Mouse (Mus musculus): ENCODE data around the gene Trmt2a.

DNA sequence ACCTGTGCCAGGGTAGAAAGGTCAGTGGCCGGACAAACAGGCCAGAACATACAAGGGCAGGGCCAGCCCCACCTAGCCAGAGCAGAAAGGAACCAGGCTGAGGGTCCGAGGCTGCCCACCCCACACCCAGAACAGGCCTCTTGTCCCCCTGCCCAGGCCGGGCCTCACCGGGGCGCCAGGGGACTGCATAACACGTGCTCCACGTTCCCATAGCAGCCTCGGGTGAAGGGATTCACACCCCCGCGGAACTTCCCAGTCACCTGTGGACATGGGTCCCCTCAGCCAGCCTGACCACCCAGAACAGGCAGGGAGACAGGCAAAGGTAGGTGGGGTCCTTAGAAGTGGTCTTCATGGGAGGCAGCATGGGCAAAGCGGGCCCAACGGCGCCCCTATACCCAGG is 21.3 kb upstream of the Trmt2a start:
- TF ChIP-seq POLR2A (IDR thresholded peaks at IDR 0.05; ENCODE audit: low read depth, low read length) = no peak
- TF ChIP-seq CTCF (conservative IDR thresholded peaks at IDR 0.05; ENCODE audit: insufficient read depth, insufficient read length, low read depth, low read length) = no peak
